Mouse (Mus musculus) layer of hippocampus, postnatal 10 days (tissue): ENCODE measurements around the gene Utrn. TPM values are rescaled to one million over a fixed set of nuclear protein-coding genes. Genes with fewer than 3 reads are reported as not detected.

Source experiments
- DNase-seq, 2 experiments: peaks; one replicate each; pipeline ENCODE4 v3.0.0; 2021; ENCODE audit warnings: low spot score in 2 of 2
- total RNA-seq, 2 experiments: library from RNA; stranded (reverse); gene quantifications; 2 replicates each; pipeline ENCODE4 v1.2.3; 2021

Utrn gene
- total RNA-seq, 2 experiments from 2014 or later, result 33.1 to 33.6 TPM

- no peak for DNase-seq
Measured at GRCm38 (mm10) chr10:12549945-12550540, 319.1 kb downstream of the Utrn start.

DNA sequence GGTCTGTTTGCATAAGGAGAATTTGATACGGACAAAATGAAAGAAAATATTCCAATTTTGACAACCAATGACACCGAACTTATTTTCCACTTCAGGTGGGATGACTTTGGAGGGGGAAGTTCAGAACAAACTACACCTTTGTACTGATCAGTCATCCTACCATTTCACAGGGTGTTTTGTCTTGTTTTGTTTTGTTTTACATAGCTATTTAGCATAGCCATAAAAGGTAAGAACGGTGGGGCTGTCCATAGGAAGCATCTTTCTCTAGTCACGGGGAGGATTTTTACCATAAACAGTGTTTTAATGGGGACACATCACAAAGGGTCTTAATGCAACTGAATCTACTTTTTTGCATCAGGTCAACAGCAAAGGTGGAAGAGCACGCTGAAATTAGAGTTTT is 319.9 kb downstream of the Utrn start:
- DNase-seq, result no peak

DNA sequence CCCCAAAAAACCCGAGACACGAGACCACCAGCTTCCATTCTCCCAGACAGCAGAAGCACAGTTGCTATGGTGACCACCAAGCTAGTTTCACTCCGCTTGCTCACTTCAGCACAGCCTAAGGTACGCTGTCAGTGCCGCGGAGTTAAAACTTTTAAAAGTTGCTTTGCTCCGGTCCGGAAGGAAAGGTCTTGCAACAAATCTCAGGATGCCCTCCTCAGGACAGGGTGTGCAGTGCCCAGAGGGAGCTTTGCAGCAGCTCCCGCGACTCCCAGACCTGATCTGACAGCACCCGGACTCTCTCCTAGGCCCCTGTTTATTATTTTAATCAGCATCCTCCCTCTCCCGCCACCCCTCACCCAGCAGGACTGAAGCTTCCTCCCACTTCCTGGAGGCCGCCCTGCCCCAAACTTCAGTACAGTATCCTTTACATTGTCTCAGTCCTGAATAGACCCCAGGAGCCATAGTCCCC is 320.5 kb downstream of the Utrn start:
- peak; percentile 24 to 28 for DNase-seq

DNA sequence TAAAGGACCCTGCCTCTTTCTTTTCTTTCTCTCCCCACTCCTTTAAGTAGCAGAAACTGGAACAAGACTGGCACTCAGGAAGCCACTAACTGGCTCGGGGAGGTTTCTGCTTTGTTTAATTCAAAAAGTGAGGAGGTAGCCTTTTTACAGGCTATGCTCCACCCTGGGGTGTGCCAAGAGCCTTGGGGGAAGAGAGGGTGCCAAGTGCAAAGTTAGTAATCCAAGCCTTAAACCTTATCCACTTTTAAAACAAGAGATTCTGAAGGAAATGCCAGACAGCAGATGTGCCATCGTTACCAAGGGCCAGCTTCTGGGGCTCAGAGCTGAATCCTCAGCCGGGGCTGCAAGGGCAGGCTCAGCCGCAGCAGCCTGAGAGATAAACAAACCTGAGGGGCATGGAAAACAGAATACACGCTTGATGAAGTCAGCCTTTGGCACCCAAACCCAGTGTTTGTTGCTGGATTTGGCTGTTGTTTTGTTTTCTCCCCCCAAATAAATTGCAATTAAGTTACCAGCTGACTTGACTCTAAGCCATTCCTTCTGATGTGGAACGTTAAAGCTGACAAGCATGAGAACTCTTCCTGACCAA is 322.0 kb downstream of the Utrn start:
- peak; percentile 9 to 25 for DNase-seq

DNA sequence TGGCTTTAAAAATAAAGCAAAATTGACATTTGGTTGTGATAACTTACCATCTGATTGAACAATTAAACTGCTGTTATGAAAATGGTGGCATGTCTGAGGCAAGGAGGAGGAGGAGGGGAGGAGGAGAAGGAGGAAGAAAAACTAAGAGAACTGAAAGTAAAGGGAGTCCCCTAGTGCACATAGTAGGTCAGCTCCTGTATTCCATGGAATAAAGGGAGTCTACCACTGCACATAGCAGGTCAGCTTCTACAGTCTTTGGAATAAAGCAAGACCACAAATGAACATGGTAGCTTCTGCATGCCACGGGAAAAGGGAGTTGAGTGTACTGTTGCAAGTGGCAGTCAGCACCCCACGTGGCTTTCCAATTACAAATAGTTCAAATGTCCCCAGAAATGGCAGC is 323.7 kb downstream of the Utrn start:
- no peak for DNase-seq

DNA sequence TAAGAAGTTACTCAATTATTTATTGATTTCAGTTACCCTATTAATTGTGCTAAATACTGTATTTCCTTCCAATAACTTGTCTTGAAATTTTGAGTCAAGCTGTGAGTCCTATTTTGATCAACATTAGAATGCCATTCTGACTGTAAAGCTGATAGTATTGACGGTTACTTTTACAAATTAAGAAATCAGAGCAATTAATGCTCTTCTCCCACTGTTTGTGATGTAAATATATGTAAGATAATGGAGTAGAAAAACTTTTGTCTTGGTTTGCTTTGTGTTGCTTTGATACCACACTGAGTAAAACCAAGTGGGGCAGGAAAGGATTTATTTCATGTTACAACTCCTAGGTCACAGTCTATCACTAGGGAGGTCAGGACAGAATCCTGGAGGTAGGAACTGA is 327.4 kb downstream of the Utrn start:
- no peak for DNase-seq

DNA sequence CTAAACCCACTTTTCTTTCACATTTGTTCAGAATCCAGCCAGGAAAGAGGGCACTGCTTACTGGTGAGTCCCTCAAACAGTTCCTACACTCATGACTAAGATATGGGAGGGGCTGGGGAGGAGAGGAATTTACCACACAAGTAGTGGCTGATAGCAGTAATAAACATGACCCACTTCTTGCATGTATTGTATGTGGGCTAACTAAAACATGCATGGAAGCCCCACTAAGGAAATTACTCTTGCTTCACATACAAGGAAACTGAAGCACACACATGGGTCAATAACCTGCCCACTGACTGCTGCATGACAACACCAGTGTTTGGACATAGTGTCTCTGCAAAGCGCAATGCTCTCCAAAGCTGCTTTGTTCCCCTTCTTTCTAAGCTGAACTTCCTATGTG is 333.9 kb downstream of the Utrn start:
- DNase-seq, result no peak

DNA sequence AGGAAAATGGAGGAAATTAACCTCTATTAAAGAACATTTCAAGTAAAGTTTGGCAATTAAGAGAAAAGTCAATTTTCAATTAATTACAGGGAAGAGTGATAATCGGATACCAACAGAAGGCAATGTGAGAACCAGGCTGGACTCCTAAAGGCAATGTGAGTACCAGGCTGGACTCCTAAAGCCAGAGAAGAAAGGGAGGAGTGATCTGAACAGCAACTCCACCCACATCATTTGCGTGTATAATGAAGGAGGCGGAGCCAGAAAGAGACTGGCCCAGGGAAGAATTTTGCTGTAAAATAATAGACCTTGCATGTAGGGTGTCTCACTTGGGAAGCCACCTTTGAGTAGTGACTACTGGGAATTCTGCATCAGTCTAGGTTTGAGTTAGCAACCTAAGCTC is 334.4 kb downstream of the Utrn start:
- no peak for DNase-seq

- DNase-seq, result no peak
Measured at GRCm38 (mm10) chr10:12534301-12534700, 334.9 kb downstream of the Utrn start.

DNA sequence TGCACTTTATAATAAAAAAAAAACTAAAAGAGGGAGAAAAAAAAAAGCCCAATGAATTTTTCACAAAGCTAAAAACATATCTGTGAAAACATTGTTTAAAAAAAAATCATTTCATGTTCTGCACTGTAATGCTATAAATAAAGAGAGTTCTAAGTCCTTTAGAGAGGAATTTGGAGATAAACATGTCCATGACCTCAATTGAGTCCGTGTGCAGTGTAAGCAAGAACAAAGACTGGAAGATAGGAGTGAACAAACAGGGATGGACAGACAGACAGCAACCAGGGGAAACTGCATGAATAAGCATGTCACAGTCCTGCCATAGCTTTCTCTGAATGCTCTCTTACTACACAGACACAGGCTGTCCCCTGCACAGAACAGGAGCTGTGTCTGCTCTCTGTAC is 347.1 kb downstream of the Utrn start:
- DNase-seq, result no peak

GRCm38 (mm10) chr10:12518162-12518561 is 351.0 kb downstream of the Utrn start:
- DNase-seq, result no peak

DNA sequence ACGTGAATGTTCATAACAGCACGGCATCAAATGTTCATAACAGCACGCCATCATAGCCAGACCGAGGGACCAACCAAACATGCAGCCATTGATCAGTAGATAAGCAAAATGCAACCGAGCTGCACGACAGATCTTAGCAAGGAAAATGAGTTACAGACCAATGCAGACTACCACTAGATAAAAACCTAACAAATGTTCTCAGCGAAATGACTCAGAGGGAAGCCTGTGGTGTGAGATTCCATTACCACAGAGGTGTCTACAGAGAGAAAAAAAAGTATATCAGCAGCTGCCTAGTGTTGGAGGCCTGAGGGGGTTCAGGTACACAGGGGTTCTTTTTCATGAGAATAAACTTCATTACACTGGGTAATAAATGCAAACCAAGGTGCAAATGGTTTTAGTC is 363.6 kb downstream of the Utrn start:
- DNase-seq, result no peak

DNA sequence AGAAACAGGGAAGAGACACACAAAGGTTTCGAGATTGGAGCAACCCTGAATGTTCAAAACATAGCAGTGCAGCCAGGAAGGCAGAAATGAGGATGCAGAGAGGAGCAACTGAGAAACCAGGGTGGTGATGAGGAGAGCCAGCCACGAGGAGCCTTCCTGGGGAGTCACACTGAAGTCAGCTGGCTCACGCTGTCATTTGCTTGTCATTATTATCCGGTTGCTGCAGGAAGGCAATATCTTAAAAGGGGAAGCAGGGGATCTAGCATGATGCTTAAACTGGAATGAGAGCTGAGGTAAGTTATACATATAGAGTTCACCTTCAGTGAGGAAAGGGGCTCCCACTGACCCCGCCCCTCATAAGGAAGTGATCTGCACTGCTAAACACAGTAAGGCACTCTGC is 368.7 kb downstream of the Utrn start:
- DNase-seq, result no peak

- no peak for DNase-seq
Measured at GRCm38 (mm10) chr10:12497555-12497954, 371.6 kb downstream of the Utrn start.

GRCm38 (mm10) chr10:12489551-12490177 is 379.5 kb downstream of the Utrn start:
- peak in 1 of 2 experiments; percentile 11 for DNase-seq

GRCm38 (mm10) chr10:12488518-12488917 is 380.6 kb downstream of the Utrn start:
- DNase-seq, result no peak

DNA sequence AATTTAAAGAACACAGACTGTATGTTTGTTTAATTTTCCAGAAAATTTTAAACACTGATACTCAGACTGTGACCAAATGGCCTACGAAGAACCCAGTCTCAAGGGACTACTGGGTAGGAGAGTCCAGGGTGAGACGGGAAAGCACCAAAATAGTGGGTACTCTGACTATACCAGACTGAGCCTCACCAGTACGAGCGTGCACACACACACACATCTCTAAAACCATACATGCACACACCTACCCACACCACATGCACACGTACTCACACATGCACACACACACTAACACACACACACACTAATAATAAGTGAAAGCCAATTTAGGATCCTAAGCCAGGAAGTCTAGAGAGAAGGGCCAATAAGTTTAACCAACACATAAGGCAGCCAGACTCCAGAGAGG is 381.0 kb downstream of the Utrn start:
- no peak for DNase-seq

- no peak for DNase-seq
Measured at GRCm38 (mm10) chr10:12483494-12483893, 385.7 kb downstream of the Utrn start.

DNA sequence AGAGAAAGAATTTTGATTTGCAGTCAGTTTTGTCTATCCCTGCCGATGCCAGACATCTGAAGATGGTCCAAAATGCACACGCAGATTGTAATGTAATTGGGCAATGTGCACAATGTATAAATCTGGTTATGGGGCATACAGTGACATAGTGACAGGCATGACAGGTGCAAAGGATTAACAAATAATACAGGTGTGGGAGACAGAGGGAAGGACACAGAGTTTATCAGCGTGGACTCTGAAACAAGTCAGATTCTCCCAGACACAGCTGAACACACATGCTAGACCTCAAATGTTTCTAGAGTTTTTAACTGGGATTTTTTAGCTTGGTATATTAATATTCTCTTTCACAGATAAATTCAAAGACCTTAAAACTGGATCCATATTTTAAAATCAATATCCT is 386.2 kb downstream of the Utrn start:
- DNase-seq, result no peak

GRCm38 (mm10) chr10:12474850-12475621 is 394.1 kb downstream of the Utrn start:
- no peak for DNase-seq

- no peak for DNase-seq
Measured at GRCm38 (mm10) chr10:12469391-12470057, 399.6 kb downstream of the Utrn start.

- no peak for DNase-seq
Measured at GRCm38 (mm10) chr10:12467544-12467943, 401.6 kb downstream of the Utrn start.
